Mouse (Mus musculus) myocyte (in vitro differentiated cells): Measurements from ENCODE around the gene Gm49337.

ENCODE experiments used
- CEBPB ChIP-seq: IDR thresholded peaks from 2 replicates; pipeline ENCODE4 v1.6.1; 2011; ENCODE audit warnings: mild to moderate bottlenecking, moderate library complexity; ENCODE audit not compliant: poor library complexity, insufficient read depth, severe bottlenecking
- E2F4 ChIP-seq: IDR thresholded peaks from one replicate; pipeline ENCODE4 v1.6.1; 2011; ENCODE audit warnings: mild to moderate bottlenecking, control low read depth, moderate library complexity; ENCODE audit not compliant: insufficient read depth
- MAX ChIP-seq: IDR thresholded peaks from one replicate; pipeline ENCODE4 v1.6.1; 2011; ENCODE audit warnings: low read depth, mild to moderate bottlenecking, control low read depth
- MYOD1 ChIP-seq, 3 experiments: IDR thresholded peaks; one replicate each; pipeline ENCODE4 v1.6.1; 2011; ENCODE audit warnings: control low read depth in 2 of 3, low read depth in 2 of 3, mild to moderate bottlenecking in 2 of 3, moderate library complexity in 1 of 3; ENCODE audit not compliant: insufficient read length in 2 of 3, control insufficient read depth in 1 of 3
- POLR2A ChIP-seq: IDR thresholded peaks from one replicate; pipeline ENCODE4 v1.6.1; 2011; ENCODE audit warnings: low read depth, mild to moderate bottlenecking, control low read depth, moderate library complexity; ENCODE audit not compliant: insufficient read length
- POLR2AphosphoS2 ChIP-seq: IDR thresholded peaks from one replicate; pipeline ENCODE4 v1.6.1; 2011; ENCODE audit warnings: low read depth, control low read depth; ENCODE audit not compliant: insufficient read length
- TCF12 ChIP-seq: IDR thresholded peaks from one replicate; pipeline ENCODE4 v1.6.1; 2011; ENCODE audit warnings: mild to moderate bottlenecking, control low read depth; ENCODE audit not compliant: poor library complexity, insufficient read depth, severe bottlenecking
- USF1 ChIP-seq: IDR thresholded peaks from one replicate; pipeline ENCODE4 v1.6.1; 2011; ENCODE audit warnings: low read depth, mild to moderate bottlenecking, control low read depth, moderate library complexity

DNA sequence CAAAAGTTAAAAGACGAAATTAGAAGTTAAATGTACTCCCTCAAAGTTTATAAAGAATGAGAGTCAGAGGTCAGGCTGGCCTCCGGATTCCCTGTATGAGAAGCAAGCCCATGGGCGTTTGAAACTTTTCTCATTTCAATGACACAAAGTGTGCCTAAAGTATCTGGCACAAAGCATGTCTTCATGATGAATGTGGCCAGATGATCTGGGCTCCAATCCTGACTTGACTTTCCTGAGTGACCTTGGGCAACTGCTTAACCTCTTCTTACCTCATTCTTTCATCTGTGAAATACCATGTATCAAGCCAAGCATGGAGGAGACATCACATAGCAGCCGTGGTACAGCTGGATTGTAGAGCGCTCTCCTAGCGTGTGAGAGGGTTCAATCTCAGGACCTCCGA lies 30.9 kb upstream of the Gm49337 start:
- TF ChIP-seq POLR2A = no peak
- no peak for TF ChIP-seq POLR2AphosphoS2
- no peak for TF ChIP-seq TCF12
- no peak for TF ChIP-seq CEBPB
- TF ChIP-seq MYOD1 (IDR thresholded peaks at IDR 0.05; ENCODE audit: control insufficient read depth in 1 of 3, insufficient read length in 2 of 3, low read depth in 2 of 3) = no peak
- no peak for TF ChIP-seq E2F4
- TF ChIP-seq USF1 = no peak
- no peak for TF ChIP-seq MAX
